Mouse (Mus musculus) brain, embryonic 14.5 days (tissue): ENCODE measurements around the gene Abcg5.

Experiments
- CTCF ChIP-seq: fragments of 200-500 bp; IDR thresholded peaks from 2 replicates; pipeline ENCODE4 v1.5.1; 2012; ENCODE audit warnings: inconsistent platforms, mild to moderate bottlenecking, moderate library complexity, borderline replicate concordance; ENCODE audit not compliant: insufficient read depth, insufficient read length; ENCODE audit errors: extremely low read depth
- POLR2A ChIP-seq: fragments of 200-500 bp; IDR thresholded peaks from 2 replicates; pipeline ENCODE4 v1.6.1; 2012; ENCODE audit warnings: mild to moderate bottlenecking, inconsistent platforms, borderline replicate concordance; ENCODE audit not compliant: poor library complexity, insufficient read depth, insufficient read length, severe bottlenecking; ENCODE audit errors: extremely low read depth

GRCm38 (mm10) chr17:84685286-84685685, 2.5 kb upstream of the Abcg5 start:
- TF ChIP-seq CTCF = no peak
- no peak for TF ChIP-seq POLR2A
